Mouse (Mus musculus): Measurements from ENCODE around the gene Gpr132. TPM values are rescaled to one million over a fixed set of nuclear protein-coding genes. Genes with fewer than 3 reads are reported as not detected.

Gene Gpr132
- polyA plus RNA-seq (2015; fragmentation: Nextera tagmentation; extraction: Ambion mirVana): not detected in 2 replicates

GRCm38 (mm10) chr12:112868178-112869087, at the start of gene Gpr132:
Gene Gpr132 (minus strand): TSS chr12:112868228.
- no peak within 1 kb of the TSS for H3K27ac ChIP-seq
- H3K4me1 ChIP-seq (replicated peaks): peaks cover 4% of the 10 kb centered on the region; the same call in 1 of the 2 replicates
- H3K4me3 ChIP-seq (replicated peaks): no peak within 1 kb of the TSS
- H3K4me2 ChIP-seq (replicated peaks): no peak within 1 kb of the TSS
- ATAC-seq: no peak
- WGBS: 65% methylated on average over 13 of the region's 13 CpGs
- H3K36me3 ChIP-seq: no peaks in the 10 kb centered on the region
- H3K27me3 ChIP-seq: peaks cover 37% of the 10 kb centered on the region
- no peaks in the 10 kb centered on the region for H3K9me3 ChIP-seq
- no peak within 1 kb of the TSS for H3K9ac ChIP-seq (replicated peaks)

- Histone ChIP-seq H3K4me2 (replicated peaks) (no peak overlapping the region), H3K9ac (replicated peaks) (no peak overlapping the region), H3K36me3 (peaks cover 72% of the 10 kb centered on the region), H3K4me3 (replicated peaks) (no peak overlapping the region), H3K27ac (no peak overlapping the region), H3K4me1 (replicated peaks) (peaks cover 19% of the 10 kb centered on the region), H3K27me3 (no peaks in the 10 kb centered on the region), H3K9me3 (no peaks in the 10 kb centered on the region)
- WGBS: 77% methylated on average over 11 of the region's 11 CpGs
- no peak for ATAC-seq
These were observed 49.5 kb upstream of the Gpr132 start for GRCm38 (mm10) chr12:112917486-112917885.

- Histone ChIP-seq H3K27ac (no peak overlapping the region), H3K9ac (replicated peaks) (no peak overlapping the region), H3K4me3 (replicated peaks) (no peak overlapping the region), H3K4me2 (replicated peaks) (no peak overlapping the region), H3K36me3 (peaks cover 77% of the 10 kb centered on the region), H3K27me3 (no peaks in the 10 kb centered on the region), H3K4me1 (replicated peaks) (peaks cover 13% of the 10 kb centered on the region), H3K9me3 (no peaks in the 10 kb centered on the region)
- ATAC-seq: no peak
- WGBS: 86% methylated on average over 16 of the region's 16 CpGs
These were observed 48.8 kb upstream of the Gpr132 start for GRCm38 (mm10) chr12:112916698-112917400.

- no peak overlapping the region for H3K27ac ChIP-seq
- no peaks in the 10 kb centered on the region for H3K27me3 ChIP-seq
- peaks cover 88% of the 10 kb centered on the region for H3K36me3 ChIP-seq
- peak; percentile 21; the same call in 1 of the 2 replicates for ATAC-seq
- 0 out of 2 replicates have a peak, but pooled peaks cover 5% of the 10 kb centered on the region for H3K4me1 ChIP-seq (replicated peaks)
- no peak overlapping the region for H3K4me3 ChIP-seq (replicated peaks)
- no peak overlapping the region for H3K9ac ChIP-seq (replicated peaks)
- H3K9me3 ChIP-seq: no peaks in the 10 kb centered on the region
- H3K4me2 ChIP-seq (replicated peaks): no peak overlapping the region
- 72% methylated on average over 13 of the region's 13 CpGs for WGBS
These were observed 47.6 kb upstream of the Gpr132 start for GRCm38 (mm10) chr12:112915587-112915986.

GRCm38 (mm10) chr12:112914527-112914926, 46.5 kb upstream of the Gpr132 start:
- Histone ChIP-seq H3K27ac (no peak overlapping the region), H3K9ac (replicated peaks) (no peak overlapping the region), H3K36me3 (peaks cover 91% of the 10 kb centered on the region), H3K9me3 (no peaks in the 10 kb centered on the region), H3K27me3 (no peaks in the 10 kb centered on the region), H3K4me3 (replicated peaks) (no peak overlapping the region), H3K4me1 (replicated peaks) (0 out of 2 replicates have a peak, but pooled peaks cover 5% of the 10 kb centered on the region), H3K4me2 (replicated peaks) (no peak overlapping the region)
- ATAC-seq: no peak
- WGBS: 94% methylated on average over 11 of the region's 11 CpGs

GRCm38 (mm10) chr12:112912951-112913745, 45.1 kb upstream of the Gpr132 start:
- no peaks in the 10 kb centered on the region for H3K27me3 ChIP-seq
- no peak overlapping the region for H3K9ac ChIP-seq (replicated peaks)
- WGBS: 90% methylated on average over 28 of the region's 28 CpGs
- H3K4me1 ChIP-seq (replicated peaks): 0 out of 2 replicates have a peak, but pooled peaks cover 5% of the 10 kb centered on the region
- no peak overlapping the region for H3K4me2 ChIP-seq (replicated peaks)
- no peak for ATAC-seq
- H3K36me3 ChIP-seq: peaks cover 91% of the 10 kb centered on the region
- H3K27ac ChIP-seq: no peak overlapping the region
- H3K9me3 ChIP-seq: no peaks in the 10 kb centered on the region
- H3K4me3 ChIP-seq (replicated peaks): no peak overlapping the region

GRCm38 (mm10) chr12:112911701-112912100, 43.7 kb upstream of the Gpr132 start:
- Histone ChIP-seq H3K4me3 (replicated peaks) (no peak overlapping the region), H3K9ac (replicated peaks) (no peak overlapping the region), H3K4me2 (replicated peaks) (no peak overlapping the region), H3K27ac (no peak overlapping the region), H3K4me1 (replicated peaks) (0 out of 2 replicates have a peak, but pooled peaks cover 5% of the 10 kb centered on the region), H3K36me3 (peaks cover 89% of the 10 kb centered on the region), H3K27me3 (no peaks in the 10 kb centered on the region), H3K9me3 (no peaks in the 10 kb centered on the region)
- WGBS: 87% methylated on average over 17 of the region's 17 CpGs
- no peak for ATAC-seq

- Histone ChIP-seq H3K4me2 (replicated peaks) (no peak overlapping the region), H3K27me3 (no peaks in the 10 kb centered on the region), H3K4me1 (replicated peaks) (no peaks in the 10 kb centered on the region), H3K4me3 (replicated peaks) (no peak overlapping the region), H3K27ac (no peak overlapping the region), H3K9me3 (no peaks in the 10 kb centered on the region), H3K9ac (replicated peaks) (no peak overlapping the region), H3K36me3 (peaks cover 86% of the 10 kb centered on the region)
- 96% methylated on average over 22 of the region's 22 CpGs for WGBS
- no peak for ATAC-seq
These were observed 41.0 kb upstream of the Gpr132 start for GRCm38 (mm10) chr12:112908991-112909390.

- H3K27ac ChIP-seq: no peak overlapping the region
- no peaks in the 10 kb centered on the region for H3K4me1 ChIP-seq (replicated peaks)
- H3K4me2 ChIP-seq (replicated peaks): no peak overlapping the region
- peaks cover 46% of the 10 kb centered on the region for H3K36me3 ChIP-seq
- no peaks in the 10 kb centered on the region for H3K27me3 ChIP-seq
- H3K4me3 ChIP-seq (replicated peaks): no peak overlapping the region
- H3K9me3 ChIP-seq: no peaks in the 10 kb centered on the region
- no peak overlapping the region for H3K9ac ChIP-seq (replicated peaks)
- 89% methylated on average over 5 of the region's 5 CpGs for WGBS
- no peak for ATAC-seq
These were observed 37.0 kb upstream of the Gpr132 start for GRCm38 (mm10) chr12:112905001-112905400.

GRCm38 (mm10) chr12:112903941-112904340, 35.9 kb upstream of the Gpr132 start:
- Histone ChIP-seq H3K9ac (replicated peaks) (no peak overlapping the region), H3K4me3 (replicated peaks) (no peak overlapping the region), H3K4me2 (replicated peaks) (no peak overlapping the region), H3K27me3 (no peaks in the 10 kb centered on the region), H3K9me3 (no peaks in the 10 kb centered on the region), H3K36me3 (peaks cover 36% of the 10 kb centered on the region), H3K27ac (no peak overlapping the region), H3K4me1 (replicated peaks) (no peaks in the 10 kb centered on the region)
- 77% methylated on average over 8 of the region's 8 CpGs for WGBS
- 0 out of 2 replicates have a peak, but pooled peaks have one; percentile 21 for ATAC-seq

- H3K9ac ChIP-seq (replicated peaks): no peak overlapping the region
- H3K4me1 ChIP-seq (replicated peaks): peaks cover 11% of the 10 kb centered on the region
- no peak for ATAC-seq
- no peak overlapping the region for H3K4me3 ChIP-seq (replicated peaks)
- no peaks in the 10 kb centered on the region for H3K27me3 ChIP-seq
- WGBS: 91% methylated on average over 9 of the region's 9 CpGs
- no peak overlapping the region for H3K27ac ChIP-seq
- H3K36me3 ChIP-seq: peaks cover 8% of the 10 kb centered on the region; the same call in 1 of the 2 replicates
- no peaks in the 10 kb centered on the region for H3K9me3 ChIP-seq
- H3K4me2 ChIP-seq (replicated peaks): no peak overlapping the region
These were observed 32.6 kb upstream of the Gpr132 start for GRCm38 (mm10) chr12:112900641-112901040.
